ENCODE assay signal across 10 mouse cellular contexts in the genomic region with DNA sequence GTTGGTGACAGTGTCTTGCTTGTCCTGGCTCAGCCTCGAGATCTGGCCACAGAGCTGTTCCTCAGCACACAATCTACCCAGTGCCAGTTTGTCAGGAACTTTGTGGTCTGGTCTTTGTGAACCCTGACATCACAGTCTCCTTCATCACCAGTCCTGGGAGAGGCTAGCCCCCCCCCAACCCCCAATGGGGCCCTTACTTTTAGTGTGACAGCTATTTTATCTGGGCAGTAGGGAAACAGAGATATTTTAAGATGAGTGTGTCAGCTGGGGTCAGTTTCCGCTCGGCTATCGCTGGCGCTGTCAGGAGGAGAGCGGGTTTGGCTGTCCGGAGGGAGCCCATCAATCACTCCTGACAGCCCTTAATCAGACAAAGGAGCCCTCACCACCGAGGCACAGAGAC. TPM values are rescaled to one million over a fixed set of nuclear protein-coding genes. Genes with fewer than 3 reads are reported as not detected.
DNase-seq lines count a peak whose midpoint lies in the region; ATAC-seq and TF ChIP-seq lines count a peak whose summit lies in the region.
"Had no signal": no experiment of that assay in that cellular context is flagged by ENCODE, and none has a peak within 500 bp of the region (broad histone marks: within the 10 kb centered on the region; RNA-seq: fewer than 3 reads in every experiment).

No protein-coding gene starts in this region.

- no peaks in the 10 kb centered on the region for H3K9me3 ChIP-seq in lung, embryonic 16.5 days (ENCODE audit: control insufficient read depth, low read length)

- H3K36me3 ChIP-seq in lung, embryonic 16.5 days (ENCODE audit: control insufficient read depth, insufficient read depth, low read length): no peaks in the 10 kb centered on the region

- H3K4me2 ChIP-seq in lung, embryonic 16.5 days (ENCODE audit: low read depth, low read length): no peak overlapping the region

- H3K27ac ChIP-seq in lung, embryonic 16.5 days (ENCODE audit: low read length): no peak overlapping the region
- H3K27ac ChIP-seq: macrophage had no signal

- no peak for TF ChIP-seq POLR2A in lung, adult 2 months (IDR thresholded peaks at IDR 0.05; ENCODE audit: borderline replicate concordance, extremely low read depth, low read depth, low read length)

- H3K9ac ChIP-seq in lung, embryonic 16.5 days (ENCODE audit: low read length): no peak overlapping the region

- H3K27me3 ChIP-seq in lung, embryonic 16.5 days (ENCODE audit: control insufficient read depth, insufficient read depth, low read depth, low read length): no peaks in the 10 kb centered on the region

- TF ChIP-seq CTCF in lung, adult 2 months (IDR thresholded peaks at IDR 0.05; ENCODE audit: insufficient read depth, low read length): no peak

- ATAC-seq in lung, embryonic 16.5 days (ENCODE audit: low read depth): peak; percentile 35; the same call in 1 of the 2 replicates
- 0 out of 2 replicates have a peak, but pooled peaks have one; percentile 19 for ATAC-seq in megakaryocyte-erythroid progenitor cell, adult 5-6 weeks (replicated peaks; ENCODE audit: low FRiP score, low TSS enrichment, poor library complexity, severe bottlenecking)

- 11% methylated on average over 8 of the region's 8 CpGs for WGBS in lung, embryonic 16.5 days
- 16% methylated on average over 8 of the region's 8 CpGs for WGBS in lung, adult 2 months

- DNase-seq in adrenal gland, postnatal 10 days: peak; percentile 49
- no peak for DNase-seq in adrenal gland, postnatal 4 days (ENCODE audit: low spot score in 2 of 2)
- DNase-seq in lung, adult 2 months: no peak
- DNase-seq in kidney, postnatal 10 days: peak; percentile 70
- no peak for DNase-seq in ovary, adult 18-20 months (ENCODE audit: low spot score)
- DNase-seq in cerebellum, adult 11-12 months: no peak
- DNase-seq: heart, postnatal 4 days had no signal

- no peak overlapping the region for H3K4me3 ChIP-seq in lung, embryonic 16.5 days (ENCODE audit: low read length)
- no peak overlapping the region for H3K4me3 ChIP-seq in lung, adult 2 months (replicated peaks; ENCODE audit: extremely low read depth, low read depth, low read length)

- peaks cover 11% of the 10 kb centered on the region; the same call in 1 of the 2 replicates for H3K4me1 ChIP-seq in lung, embryonic 16.5 days (replicated peaks; ENCODE audit: control insufficient read depth, insufficient read depth, low read length)
- no peaks in the 10 kb centered on the region for H3K4me1 ChIP-seq in lung, adult 2 months (ENCODE audit: control insufficient read depth, insufficient read depth, low read length)

RNA-seq across cellular contexts. Expression of a gene that starts 19.7 kb away (rescaled TPM):
- not detected for total RNA-seq in adrenal gland, postnatal 10 days (2021)
- not detected for total RNA-seq in adrenal gland, postnatal 4 days (2021)
- not detected in 2 replicates for polyA plus RNA-seq in lung, embryonic 16.5 days (2015; fragmentation: Nextera tagmentation; extraction: Ambion mirVana)
- polyA plus RNA-seq in lung, adult 2 months (2012; rRNA removed): not detected in 2 replicates
- total RNA-seq in megakaryocyte-erythroid progenitor cell, adult 5-6 weeks (2014; fragmentation: Nextera tagmentation): not detected in 2 replicates
- not detected in 2 replicates for total RNA-seq in megakaryocyte-erythroid progenitor cell, adult 5-6 weeks (2017)
- total RNA-seq: heart, postnatal 4 days had no signal
- polyA plus RNA-seq: macrophage had no signal

Comparison
In these comparisons a context has a peak if more than half of its experiments do, and no peak if none do; other contexts are left out.
1. DNase-seq: peak in adrenal gland, postnatal 10 days (single experiment) and kidney, postnatal 10 days (single experiment); none in adrenal gland, postnatal 4 days (0 of 2), lung, adult 2 months (single experiment), ovary, adult 18-20 months (single experiment) and cerebellum, adult 11-12 months (single experiment).